ENCODE assay signal across 23 mouse cellular contexts in the genomic region with DNA sequence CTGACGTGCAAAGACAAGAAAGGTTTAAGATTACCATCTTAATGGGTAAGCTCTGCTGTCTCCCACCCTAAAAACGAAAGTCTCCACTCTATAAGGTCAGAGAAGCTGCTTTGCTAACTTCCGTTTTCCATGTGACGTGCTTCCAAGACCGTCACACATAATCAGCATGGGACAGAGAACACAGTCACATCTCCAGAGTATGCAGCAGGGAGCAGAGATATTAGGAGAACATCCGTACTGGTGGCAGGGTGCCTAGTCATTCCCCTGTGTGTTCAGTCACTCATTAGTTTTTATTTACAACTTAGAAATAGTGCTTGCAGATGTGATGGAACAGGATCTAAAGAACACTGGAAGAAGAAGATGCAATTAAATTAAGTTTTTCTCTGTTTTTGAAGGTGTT. TPM values are rescaled to one million over a fixed set of nuclear protein-coding genes. Genes with fewer than 3 reads are reported as not detected.
A peak's percentile ranks its signal among the peaks of the same experiment; 100 is the strongest.
DNase-seq lines count a peak whose midpoint lies in the region; ATAC-seq lines count a peak whose summit lies in the region.
"Had no signal": no experiment of that assay in that cellular context is flagged by ENCODE, and none has a peak within 500 bp of the region (broad histone marks: within the 10 kb centered on the region; RNA-seq: fewer than 3 reads in every experiment).

No protein-coding gene starts in this region.

- H3K27me3 ChIP-seq in forebrain, embryonic 11.5 days (ENCODE audit: control insufficient read depth, insufficient read depth, low read length), result no peaks in the 10 kb centered on the region
- H3K27me3 ChIP-seq: embryonic facial prominence, embryonic 12.5 days; forebrain, embryonic 13.5 days; hindbrain, embryonic 12.5 days had no signal

- no peak overlapping the region for H3K9ac ChIP-seq in forebrain, embryonic 11.5 days (ENCODE audit: low read length)
- H3K9ac ChIP-seq: embryonic facial prominence, embryonic 12.5 days; forebrain, embryonic 13.5 days; forebrain, postnatal 0 days; hindbrain, embryonic 12.5 days had no signal

- WGBS in forebrain, embryonic 11.5 days, result 81% methylated on average over 6 of the region's 6 CpGs

- H3K27ac ChIP-seq in forebrain, embryonic 11.5 days (ENCODE audit: low read depth, low read length), result no peak overlapping the region
- H3K27ac ChIP-seq: embryonic facial prominence, embryonic 12.5 days; forebrain, embryonic 13.5 days; heart, adult 2 months; hindbrain, embryonic 12.5 days had no signal

- no peaks in the 10 kb centered on the region for H3K9me3 ChIP-seq in forebrain, embryonic 11.5 days (ENCODE audit: control insufficient read depth, low read length)
- H3K9me3 ChIP-seq: embryonic facial prominence, embryonic 12.5 days; forebrain, embryonic 13.5 days; hindbrain, embryonic 12.5 days had no signal

- intact Hi-C loops in heart, postnatal 10 days (cut with DNase I), result no loop called here
- intact Hi-C loops in gastrocnemius, postnatal 36 days (cut with DNase I), result no loop called here

- no peaks in the 10 kb centered on the region for H3K36me3 ChIP-seq in forebrain, embryonic 11.5 days (ENCODE audit: control insufficient read depth, insufficient read depth, low read length)
- H3K36me3 ChIP-seq: embryonic facial prominence, embryonic 12.5 days; hindbrain, embryonic 12.5 days had no signal

- no peaks in the 10 kb centered on the region for H3K4me1 ChIP-seq in forebrain, embryonic 11.5 days (replicated peaks; ENCODE audit: control insufficient read depth, insufficient read depth, low read length)
- H3K4me1 ChIP-seq: embryonic facial prominence, embryonic 12.5 days; forebrain, embryonic 13.5 days; hindbrain, embryonic 12.5 days had no signal

- ATAC-seq in forebrain, embryonic 11.5 days (replicated peaks; ENCODE audit: low FRiP score), result no peak
- ATAC-seq: forebrain, embryonic 13.5 days; forebrain, postnatal 0 days; hindbrain, embryonic 16.5 days; inflammation-experienced regulatory T-cells, adult 6 months; intestine, postnatal 0 days had no signal

- no peak overlapping the region for H3K4me3 ChIP-seq in forebrain, embryonic 11.5 days (ENCODE audit: low read depth, low read length)
- H3K4me3 ChIP-seq: embryonic facial prominence, embryonic 12.5 days; forebrain, embryonic 13.5 days; heart, adult 2 months; hindbrain, embryonic 12.5 days had no signal

- DNase-seq in heart, postnatal 10 days, result peak; percentile 21 to 22
- no peak for DNase-seq in heart, adult 9 months (ENCODE audit: low spot score in 2 of 2)
- DNase-seq in NIH3T3 (ENCODE audit: low read depth), result peak; percentile 16
- peak; percentile 28 to 56 for DNase-seq in gastrocnemius, adult 8-10 months (ENCODE audit: low spot score in 2 of 2)
- peak; percentile 47 to 55 for DNase-seq in gastrocnemius, postnatal 36 days
- no peak for DNase-seq in forebrain, embryonic 11.5 days (ENCODE audit: low spot score)
- DNase-seq in left cerebral cortex, adult 11 months (ENCODE audit: low spot score), result no peak
- no peak for DNase-seq in adrenal gland, adult 8-10 months
- DNase-seq: adrenal gland, adult 2 months; cerebellum, adult 11 months; cerebellum, adult 8-10 months; cerebellum, postnatal 14 days; forebrain, postnatal 0 days; heart, adult 2 months; heart, postnatal 36 days; kidney, adult 8-10 months had no signal

- H3K4me2 ChIP-seq in forebrain, embryonic 11.5 days (ENCODE audit: low read depth, low read length, severe bottlenecking), result no peak overlapping the region
- H3K4me2 ChIP-seq: embryonic facial prominence, embryonic 12.5 days; forebrain, embryonic 13.5 days; hindbrain, embryonic 12.5 days had no signal

RNA-seq across cellular contexts. Expression of gene Dpp4, which starts 30.3 kb away (rescaled TPM):
- 1 to 10 TPM; 5.1 to 8.7 TPM for total RNA-seq in heart, postnatal 10 days (2021)
- total RNA-seq in gastrocnemius, adult 8-10 months (2022), result 1 to 10 TPM; 2.0 to 3.4 (median 2.2) TPM
- total RNA-seq in gastrocnemius, postnatal 36 days (2021), result 1 to 10 TPM; 1.9 to 3.5 TPM
- polyA plus RNA-seq in forebrain, embryonic 11.5 days (2014; fragmentation: Nextera tagmentation; extraction: Ambion mirVana), result 0.57 and 0.69 TPM in 2 replicates
- total RNA-seq in adrenal gland, adult 8-10 months (2022), result 1 to 10 TPM; 1.3 to 3.5 (median 2.3) TPM
- polyA plus RNA-seq: C2C12 had no signal

Comparison
In these comparisons a context has a peak if more than half of its experiments do, and no peak if none do; other contexts are left out.
1. DNase-seq: peak in heart, postnatal 10 days (2 of 2), NIH3T3 (single experiment), gastrocnemius, adult 8-10 months (2 of 2) and gastrocnemius, postnatal 36 days (2 of 2); none in heart, adult 9 months (0 of 2), forebrain, embryonic 11.5 days (single experiment), left cerebral cortex, adult 11 months (single experiment) and adrenal gland, adult 8-10 months (single experiment).